Mouse (Mus musculus) CH12.LX (cell line): ENCODE measurements at regions not wholly inside any gene's neighbourhood (a gene's known extent, or its start where the extent isn't known, plus 50 kb on each side); places are given as distances from the start of the nearest gene placed in this dataset.

Experiments used
- DNase-seq: peaks from one replicate; pipeline ENCODE4 v3.0.0-alpha.2; 2013; ENCODE audit errors: extremely low read depth
- H3K27ac ChIP-seq: 2 replicates; pipeline ENCODE4 v1.5.1; 2012; ENCODE audit warnings: low read depth, mild to moderate bottlenecking, control low read depth, moderate library complexity; ENCODE audit not compliant: insufficient read depth
- H3K27me3 ChIP-seq: replicated peaks from 2 replicates; pipeline ENCODE3; 2012; ENCODE audit warnings: inconsistent platforms
- H3K36me3 ChIP-seq, 2 experiments: replicated peaks in 1 of 2; 2 replicates each; pipeline versions ENCODE3 to v1.6.1; 2012; ENCODE audit warnings: inconsistent platforms in 1 of 2, low read length in 1 of 2, mild to moderate bottlenecking in 1 of 2, mixed read lengths in 1 of 2, moderate library complexity in 1 of 2; ENCODE audit not compliant: control insufficient read depth in 1 of 2, insufficient read depth in 1 of 2
- H3K4me1 ChIP-seq, 2 experiments: 2 replicates each; pipeline ENCODE4 v1.6.1; 2012; ENCODE audit warnings: inconsistent platforms in 1 of 2, moderate library complexity in 1 of 2; ENCODE audit not compliant: insufficient read depth in 2 of 2, control insufficient read depth in 1 of 2
- H3K4me2 ChIP-seq: 2 replicates; pipeline ENCODE4 v1.6.1; 2012; ENCODE audit warnings: low read depth, mild to moderate bottlenecking, control low read depth; ENCODE audit not compliant: poor library complexity, insufficient read depth, severe bottlenecking
- H3K4me3 ChIP-seq, 3 experiments: fragments of 150-350 bp in 1 of 3; sonication (generic) in 1 of 3; replicated peaks in 1 of 3; 2 replicates each; pipeline versions ENCODE3 to v1.5.1; 2011 to 2012; ENCODE audit warnings: low read depth in 2 of 3, low read length in 2 of 3, mild to moderate bottlenecking in 2 of 3, moderate library complexity in 2 of 3, control low read depth in 1 of 3, improper control_type of control experiment in 1 of 3, inconsistent platforms in 1 of 3, mixed read lengths in 1 of 3; ENCODE audit not compliant: poor library complexity in 1 of 3
- H3K79me2 ChIP-seq: replicated peaks from 2 replicates; pipeline ENCODE4 v1.6.1; 2012; ENCODE audit warnings: mild to moderate bottlenecking, moderate library complexity; ENCODE audit not compliant: control insufficient read depth, poor library complexity, insufficient read depth, severe bottlenecking; ENCODE audit errors: extremely low read depth
- H3K9ac ChIP-seq: 2 replicates; pipeline ENCODE4 v1.6.1; 2012; ENCODE audit warnings: low read depth, mild to moderate bottlenecking, control low read depth, moderate library complexity; ENCODE audit not compliant: insufficient read depth
- H3K9me3 ChIP-seq: replicated peaks from 2 replicates; pipeline ENCODE3; 2012; ENCODE audit warnings: low read length, inconsistent platforms, mixed read lengths
- BHLHE40 ChIP-seq: IDR thresholded peaks from 2 replicates; pipeline ENCODE4 v1.6.1; 2011; ENCODE audit warnings: mild to moderate bottlenecking, low read depth, low read length, improper control_type of control experiment
- CHD1 ChIP-seq: IDR thresholded peaks from 2 replicates; pipeline ENCODE4 v1.6.1; 2012; ENCODE audit warnings: low read depth, low read length, improper control_type of control experiment, inconsistent platforms
- CTCF ChIP-seq, 2 experiments: IDR thresholded peaks in 1 of 2; conservative IDR thresholded peaks in 1 of 2; 2 replicates each; pipeline ENCODE4 v1.5.1; 2011 to 2012; ENCODE audit warnings: low read depth in 2 of 2, low read length in 2 of 2, improper control_type of control experiment in 1 of 2, inconsistent platforms in 1 of 2, mild to moderate bottlenecking in 1 of 2, moderate library complexity in 1 of 2
- E2F4 ChIP-seq: IDR thresholded peaks from 2 replicates; pipeline ENCODE4 v1.6.1; 2011; ENCODE audit warnings: low read depth, low read length, improper control_type of control experiment; ENCODE audit not compliant: insufficient replicate concordance
- EP300 ChIP-seq: IDR thresholded peaks from 2 replicates; pipeline ENCODE4 v1.6.1; 2011; ENCODE audit warnings: low read length, improper control_type of control experiment
- IRF4 ChIP-seq: IDR thresholded peaks from 2 replicates; pipeline ENCODE4 v1.6.1; 2014; ENCODE audit warnings: low read depth, mild to moderate bottlenecking, inconsistent platforms, low read length, improper control_type of control experiment
- MAFK ChIP-seq: IDR thresholded peaks from 2 replicates; pipeline ENCODE4 v1.6.1; 2011; ENCODE audit warnings: low read length, improper control_type of control experiment; ENCODE audit not compliant: insufficient replicate concordance
- MAZ ChIP-seq: IDR thresholded peaks from 2 replicates; pipeline ENCODE4 v1.6.1; 2012; ENCODE audit warnings: low read depth, mild to moderate bottlenecking, inconsistent platforms, low read length, improper control_type of control experiment, moderate library complexity
- NRF1 ChIP-seq: IDR thresholded peaks from 2 replicates; pipeline ENCODE4 v1.6.1; 2014; ENCODE audit warnings: low read depth, mild to moderate bottlenecking, inconsistent platforms, low read length, improper control_type of control experiment, moderate library complexity
- PAX5 ChIP-seq: IDR thresholded peaks from 2 replicates; pipeline ENCODE4 v1.6.1; 2012; ENCODE audit warnings: low read length, inconsistent platforms, mixed read lengths
- RAD21 ChIP-seq: IDR thresholded peaks from 2 replicates; pipeline ENCODE4 v1.6.1; 2011; ENCODE audit warnings: low read depth, mild to moderate bottlenecking, low read length, improper control_type of control experiment, moderate library complexity
- RCOR1 ChIP-seq: conservative IDR thresholded peaks from 2 replicates; pipeline ENCODE4 v1.6.1; 2012; ENCODE audit warnings: low read depth, mild to moderate bottlenecking, inconsistent platforms, low read length, improper control_type of control experiment
- SMC3 ChIP-seq: IDR thresholded peaks from 2 replicates; pipeline ENCODE4 v1.6.1; 2011; ENCODE audit warnings: low read depth, low read length, improper control_type of control experiment
- TBP ChIP-seq: conservative IDR thresholded peaks from 2 replicates; pipeline ENCODE4 v1.6.1; 2011; ENCODE audit warnings: low read depth, low read length, improper control_type of control experiment
- UBTF ChIP-seq: IDR thresholded peaks from 2 replicates; pipeline ENCODE4 v1.6.1; 2012; ENCODE audit warnings: low read depth, mild to moderate bottlenecking, inconsistent platforms, low read length, improper control_type of control experiment, moderate library complexity
- ZMIZ1 ChIP-seq: IDR thresholded peaks from 2 replicates; pipeline ENCODE4 v1.6.1; 2012; ENCODE audit warnings: low read depth, mild to moderate bottlenecking, inconsistent platforms, low read length, improper control_type of control experiment
- dilution Hi-C: fragments of 300-500 bp; cut with MboI; formaldehyde crosslinking; loops from 2 replicates; pipeline ENCODE4 v1.14.3; 2020; ENCODE audit warnings: low sequenced_read_pairs; ENCODE audit not compliant: extremely low pct_unique_long_range_greater_than_20kb, extremely low pct_ligation_motif_present
- in situ Hi-C: fragments of 300-500 bp; cut with MboI; formaldehyde crosslinking; loops from 3 replicates; pipeline ENCODE4 v1.14.3; 2019; ENCODE audit warnings: low sequenced_read_pairs, low pct_ligation_motif_present, low pct_unique_long_range_greater_than_20kb, mixed read lengths

- in situ Hi-C loops = no loop called here
- H3K27me3 ChIP-seq = no peaks in the 10 kb centered on the region
- dilution Hi-C loops = no loop called here
These were observed 927.7 kb downstream of the Lrfn5 start for GRCm38 (mm10) chr12:62450618-62451017.

GRCm38 (mm10) chr12:62483382-62483781 is 960.4 kb downstream of the Lrfn5 start:
- no peak for DNase-seq
- peaks cover 8% of the 10 kb centered on the region for H3K9me3 ChIP-seq
- H3K4me2 ChIP-seq = no peak overlapping the region
- H3K9ac ChIP-seq = no peak overlapping the region
- H3K36me3 ChIP-seq = no peaks in the 10 kb centered on the region
- H3K27me3 ChIP-seq = no peaks in the 10 kb centered on the region
- TF ChIP-seq RAD21 (no peak), EP300 (no peak), TBP (no peak), PAX5 (no peak), MAFK (peak; percentile 56; the same call in 1 of the 2 replicates)
- TF ChIP-seq, all 38 proteins: peak for 1
- dilution Hi-C loops (no loop called here), in situ Hi-C loops (no loop called here)
- H3K27ac ChIP-seq = no peak overlapping the region
- no peaks in the 10 kb centered on the region for H3K79me2 ChIP-seq
- H3K4me1 ChIP-seq = no peaks in the 10 kb centered on the region
- H3K4me3 ChIP-seq = no peak overlapping the region

More at GRCm38 (mm10) chr12:62450618-62451017, 927.7 kb downstream of the Lrfn5 start:
- no peak overlapping the region for H3K4me2 ChIP-seq
- no peak for TF ChIP-seq TBP
- TF ChIP-seq SMC3 = no peak
- no peak for TF ChIP-seq NRF1
- TF ChIP-seq BHLHE40 = no peak
- TF ChIP-seq IRF4 = no peak
- TF ChIP-seq CTCF (conservative IDR thresholded peaks at IDR 0.05 in 1 of 2, IDR thresholded peaks at IDR 0.05 in 1 of 2; ENCODE audit: low read depth in 2 of 2, low read length in 2 of 2) = no peak
- TF ChIP-seq UBTF = no peak
- TF ChIP-seq E2F4 = no peak
- no peak for TF ChIP-seq ZMIZ1
- TF ChIP-seq CHD1 = no peak
- TF ChIP-seq, all 38 proteins: peak for 0
- Histone ChIP-seq H3K9ac (no peak overlapping the region), H3K9me3 (peaks cover 17% of the 10 kb centered on the region), H3K4me3 (no peak overlapping the region), H3K27ac (no peak overlapping the region), H3K36me3 (no peaks in the 10 kb centered on the region), H3K4me1 (no peaks in the 10 kb centered on the region), H3K79me2 (no peaks in the 10 kb centered on the region)
- DNase-seq = no peak

GRCm38 (mm10) chr12:62528524-62528923 is 1005.6 kb downstream of the Lrfn5 start:
- no peaks in the 10 kb centered on the region for H3K36me3 ChIP-seq
- in situ Hi-C loops = no loop called here
- H3K79me2 ChIP-seq = no peaks in the 10 kb centered on the region
- dilution Hi-C loops = no loop called here
- TF ChIP-seq UBTF (no peak), RCOR1 (no peak), TBP (no peak), MAFK (no peak), MAZ (no peak), ZMIZ1 (no peak)
- no peak overlapping the region for H3K9ac ChIP-seq
- no peaks in the 10 kb centered on the region for H3K4me1 ChIP-seq
- H3K4me2 ChIP-seq = no peak overlapping the region
- H3K4me3 ChIP-seq = no peak overlapping the region
- DNase-seq = no peak
- H3K9me3 ChIP-seq = peaks cover 16% of the 10 kb centered on the region
- no peak overlapping the region for H3K27ac ChIP-seq
- H3K27me3 ChIP-seq = no peaks in the 10 kb centered on the region
